Mouse (Mus musculus) ovary, adult 2 months (tissue): ENCODE results near the gene Gm20422. TPM values are rescaled to one million over a fixed set of nuclear protein-coding genes. Genes with fewer than 3 reads are reported as not detected.

Experiments
- polyA plus RNA-seq: library from polyadenylated mRNA; depleted of rRNA; stranded (reverse); fragments of >200 nt; gene quantifications from 2 replicates; pipeline ENCODE4 v1.2.3, GENCODE M21; 2012; rRNA removed

Gm20422 gene
- polyA plus RNA-seq, result 1.3 TPM in 1 of 2 replicates, not detected in the other

GRCm38 (mm10) chr8:69774503-69775148, at the start of gene Gm20422:
Gene Gm20422 (minus strand): TSS chr8:69774886.

DNA sequence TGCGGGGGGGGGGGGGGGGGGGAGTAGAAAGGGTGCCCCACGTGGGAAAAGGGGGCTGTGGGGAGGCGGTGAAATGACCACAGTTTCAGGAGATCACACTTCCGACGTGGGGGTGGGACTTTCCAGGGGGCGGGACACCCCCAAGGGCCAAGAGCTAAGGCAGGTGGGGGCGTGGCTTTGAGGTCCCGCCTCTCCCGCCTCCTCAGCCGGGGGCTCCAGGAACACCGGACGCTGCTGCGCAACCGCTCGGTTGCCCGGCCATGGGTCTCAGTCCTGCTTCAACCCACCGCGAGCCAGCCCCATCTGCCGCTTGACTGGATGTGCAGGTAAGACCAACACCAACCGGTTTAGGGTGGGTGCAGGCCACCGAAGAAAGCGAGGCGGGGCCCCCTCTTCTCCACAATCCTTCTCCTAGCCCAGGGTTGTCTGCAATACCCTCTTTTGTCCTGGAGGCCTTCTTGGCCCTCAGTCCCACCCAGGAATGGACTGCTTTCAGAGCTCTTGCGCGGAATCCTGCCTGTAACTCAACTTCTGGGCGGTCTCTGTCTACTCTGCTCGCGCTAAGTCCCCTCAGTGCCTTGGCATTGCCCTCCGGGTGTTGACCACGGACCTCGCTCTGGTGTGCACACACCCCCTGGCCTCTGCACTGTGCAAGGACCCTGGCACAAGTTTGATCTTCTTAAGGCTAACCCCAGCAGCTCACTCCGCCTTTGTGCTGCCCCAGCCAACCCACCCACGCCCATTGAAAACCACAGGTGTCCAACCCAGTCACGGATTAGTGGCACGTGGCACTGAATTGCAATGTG, 47.9 kb upstream of the Gm20422 start, which contains the start of gene Lpar2:
Gene Lpar2, plus strand, starts transcription at position 44 of the 806 bp plus-strand sequence.

GRCm38 (mm10) chr8:69808094-69808863, 33.6 kb upstream of the Gm20422 start, which contains the start of gene Gmip:
Gene Gmip (plus strand): TSS chr8:69808679.

GRCm38 (mm10) chr8:69790773-69791367, 16.2 kb upstream of the Gm20422 start, which contains the start of the genes Atp13a1 and Zfp866:
Gene Atp13a1 (plus strand): TSS chr8:69791163.
Gene Zfp866 (minus strand): TSS chr8:69791178.

GRCm38 (mm10) chr8:69749544-69750454, 24.9 kb downstream of the Gm20422 start, which contains the start of gene Zfp963:
Gene Zfp963 (minus strand): TSS chr8:69749970.

GRCm38 (mm10) chr8:69710624-69711023, 64.1 kb downstream of the Gm20422 start, which contains the start of gene Zfp869:
Gene Zfp869 (minus strand): TSS chr8:69710724.

Other genes starting within 250 kb of the Gm20422 start
- gene Zfp868, start 149.3 kb downstream of the Gm20422 start, polyA plus RNA-seq, result 4.2 and 5.2 TPM in 2 replicates
- 1.2 TPM in 2 replicates for gene Zfp964, start 120.4 kb downstream of the Gm20422 start, polyA plus RNA-seq
- gene Zfp869, start 64.2 kb downstream of the Gm20422 start, polyA plus RNA-seq, result 1.3 and 1.6 TPM in 2 replicates
- gene Zfp963, start 24.9 kb downstream of the Gm20422 start, polyA plus RNA-seq, result 2.0 and 2.3 TPM in 2 replicates
- 140 and 171 TPM in 2 replicates for gene Atp13a1, start 16.3 kb upstream of the Gm20422 start, polyA plus RNA-seq
- gene Zfp866, start 16.3 kb upstream of the Gm20422 start, polyA plus RNA-seq, result 8.8 and 12.2 TPM in 2 replicates
- gene Gmip, start 33.8 kb upstream of the Gm20422 start, polyA plus RNA-seq, result 25.7 and 31.8 TPM in 2 replicates
- gene Lpar2, start 47.5 kb upstream of the Gm20422 start, polyA plus RNA-seq, result 7.3 and 7.6 TPM in 2 replicates
- 3.2 and 11.6 TPM in 2 replicates for gene Pbx4, start 57.6 kb upstream of the Gm20422 start, polyA plus RNA-seq
- gene Cilp2, start 112.8 kb upstream of the Gm20422 start, polyA plus RNA-seq, result 0.92 and 1.4 TPM in 2 replicates
- 2.1 and 3.1 TPM in 2 replicates for gene Tssk6, start 127.3 kb upstream of the Gm20422 start, polyA plus RNA-seq
- 98.7 and 144 TPM in 2 replicates for gene Ndufa13, start 127.7 kb upstream of the Gm20422 start, polyA plus RNA-seq
- gene Yjefn3, start 127.8 kb upstream of the Gm20422 start, polyA plus RNA-seq, result 14.1 and 14.6 TPM in 2 replicates
- gene Gatad2a, start 221.5 kb upstream of the Gm20422 start, polyA plus RNA-seq, result 79.6 and 96.8 TPM in 2 replicates